20 mouse cellular contexts compared by ENCODE assay signal in the genomic region with DNA sequence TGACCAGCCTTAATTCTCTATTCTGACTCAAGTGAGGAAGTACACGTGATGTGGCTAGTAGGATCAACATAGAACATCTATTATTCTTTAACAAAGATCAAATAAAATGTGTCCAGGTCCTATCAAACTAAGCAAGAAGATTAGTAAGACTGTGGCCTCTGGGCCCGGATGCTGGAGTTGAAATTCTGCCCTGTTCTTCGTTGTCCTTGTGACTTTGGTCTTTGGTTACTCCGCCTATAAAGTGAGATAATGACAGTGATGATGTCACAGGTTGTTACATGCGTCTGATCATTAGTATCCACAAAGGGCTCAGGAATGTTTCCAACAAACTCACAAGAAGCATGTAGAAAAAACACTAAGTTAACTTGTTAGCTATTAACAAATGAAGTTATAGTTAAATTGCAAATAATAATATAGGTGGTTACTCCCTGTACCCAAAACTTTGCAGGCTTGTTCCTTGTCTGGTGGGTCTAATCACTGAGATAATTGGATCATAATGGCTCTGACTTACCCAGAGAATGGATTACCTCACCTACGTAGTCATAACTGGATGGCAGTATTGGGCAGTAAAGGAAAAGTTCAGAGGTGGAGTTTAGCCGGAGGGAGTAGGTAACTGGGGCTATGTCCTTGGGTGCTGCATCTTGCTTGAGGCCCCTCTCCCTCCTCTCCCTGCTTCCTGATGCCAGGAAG. TPM values are rescaled to one million over a fixed set of nuclear protein-coding genes. Genes with fewer than 3 reads are reported as not detected.
DNase-seq lines count a peak whose midpoint lies in the region; ATAC-seq lines count a peak whose summit lies in the region.
"Had no signal": no experiment of that assay in that cellular context is flagged by ENCODE, and none has a peak within 500 bp of the region (broad histone marks: within the 10 kb centered on the region; RNA-seq: fewer than 3 reads in every experiment).

No protein-coding gene starts in this region.

- H3K4me3 ChIP-seq in hindbrain, embryonic 10.5 days, result no peak overlapping the region
- no peak overlapping the region for H3K4me3 ChIP-seq in hindbrain, embryonic 16.5 days (ENCODE audit: low read length)
- H3K4me3 ChIP-seq in midbrain, embryonic 14.5 days (replicated peaks; ENCODE audit: low read depth, low read length), result no peak overlapping the region
- H3K4me3 ChIP-seq: embryonic facial prominence, embryonic 13.5 days; heart, embryonic 15.5 days; limb, embryonic 13.5 days; myocyte had no signal

- no peaks in the 10 kb centered on the region for H3K36me3 ChIP-seq in hindbrain, embryonic 10.5 days
- no peaks in the 10 kb centered on the region for H3K36me3 ChIP-seq in hindbrain, embryonic 16.5 days (ENCODE audit: control insufficient read depth, insufficient read depth, low read length)
- no peaks in the 10 kb centered on the region for H3K36me3 ChIP-seq in midbrain, embryonic 14.5 days (ENCODE audit: control insufficient read depth, insufficient read depth, low read length)
- H3K36me3 ChIP-seq: embryonic facial prominence, embryonic 13.5 days; heart, embryonic 15.5 days; limb, embryonic 13.5 days had no signal

- no peak for ATAC-seq in hindbrain, embryonic 16.5 days
- no peak for ATAC-seq in midbrain, embryonic 14.5 days (ENCODE audit: low FRiP score, low TSS enrichment)
- ATAC-seq: inflammation-experienced regulatory T-cells, adult 6 months had no signal

- H3K4me1 ChIP-seq in hindbrain, embryonic 10.5 days (replicated peaks), result peaks cover 13% of the 10 kb centered on the region
- H3K4me1 ChIP-seq in hindbrain, embryonic 16.5 days (ENCODE audit: control insufficient read depth, insufficient read depth, low read depth, low read length), result peaks cover 3% of the 10 kb centered on the region; the same call in 1 of the 2 replicates
- peaks cover 4% of the 10 kb centered on the region; the same call in 1 of the 2 replicates for H3K4me1 ChIP-seq in midbrain, embryonic 14.5 days (ENCODE audit: control insufficient read depth, insufficient read depth, low read length)

- H3K27ac ChIP-seq in hindbrain, embryonic 10.5 days, result peak overlapping the region; percentile 66
- H3K27ac ChIP-seq in hindbrain, embryonic 16.5 days (ENCODE audit: low read depth, low read length), result no peak overlapping the region; the same call in none of the 2 replicates
- peak overlapping the region; percentile 60 for H3K27ac ChIP-seq in midbrain, embryonic 14.5 days (replicated peaks; ENCODE audit: low read depth, low read length)
- H3K27ac ChIP-seq: embryonic facial prominence, embryonic 13.5 days; heart, embryonic 15.5 days; kidney, postnatal 0 days; limb, embryonic 13.5 days had no signal

- no peak for DNase-seq in hindbrain, embryonic 10.5 days (ENCODE audit: low spot score)
- peak; percentile 5 for DNase-seq in retina, postnatal 1 day
- DNase-seq in retina, embryonic 14.5 days (ENCODE audit: low spot score), result no peak
- DNase-seq in midbrain, embryonic 14.5 days, result no peak
- no peak for DNase-seq in heart, adult 9 months (ENCODE audit: low spot score in 2 of 2)
- DNase-seq in natural killer cell, adult 2 months (ENCODE audit: low spot score in 2 of 2), result no peak
- DNase-seq: adrenal gland, postnatal 10 days; B cell, adult 2 months; cerebellum, postnatal 14 days; gastrocnemius, postnatal 25 days; lung, adult 2 months; spleen, adult 18-20 months; thymus, postnatal 36 days had no signal

- H3K27me3 ChIP-seq in hindbrain, embryonic 10.5 days (ENCODE audit: insufficient read depth, poor library complexity, severe bottlenecking), result no peaks in the 10 kb centered on the region
- H3K27me3 ChIP-seq in hindbrain, embryonic 16.5 days (replicated peaks; ENCODE audit: control insufficient read depth, insufficient read depth, low read length), result no peaks in the 10 kb centered on the region
- no peaks in the 10 kb centered on the region for H3K27me3 ChIP-seq in midbrain, embryonic 14.5 days (ENCODE audit: control insufficient read depth, insufficient read depth, low read length)
- H3K27me3 ChIP-seq: embryonic facial prominence, embryonic 13.5 days; heart, embryonic 15.5 days; limb, embryonic 13.5 days had no signal

- no peak overlapping the region for H3K9ac ChIP-seq in hindbrain, embryonic 16.5 days (ENCODE audit: low read depth, low read length)
- no peak overlapping the region for H3K9ac ChIP-seq in midbrain, embryonic 14.5 days (replicated peaks; ENCODE audit: low read length)
- H3K9ac ChIP-seq: heart, embryonic 15.5 days; limb, embryonic 13.5 days had no signal

- 89% methylated on average over 7 of the region's 7 CpGs for WGBS in hindbrain, embryonic 10.5 days
- 91% methylated on average over 7 of the region's 7 CpGs for WGBS in hindbrain, embryonic 16.5 days
- WGBS in midbrain, embryonic 14.5 days, result 82% methylated on average over 7 of the region's 7 CpGs

- no peaks in the 10 kb centered on the region for H3K9me3 ChIP-seq in hindbrain, embryonic 10.5 days
- no peaks in the 10 kb centered on the region for H3K9me3 ChIP-seq in hindbrain, embryonic 16.5 days (ENCODE audit: control insufficient read depth, low read length)
- no peaks in the 10 kb centered on the region for H3K9me3 ChIP-seq in midbrain, embryonic 14.5 days (ENCODE audit: control insufficient read depth, low read length)
- H3K9me3 ChIP-seq: embryonic facial prominence, embryonic 13.5 days; heart, embryonic 15.5 days; limb, embryonic 13.5 days had no signal

- no peak overlapping the region for H3K4me2 ChIP-seq in hindbrain, embryonic 16.5 days (ENCODE audit: low read length)
- no peak overlapping the region for H3K4me2 ChIP-seq in midbrain, embryonic 14.5 days (ENCODE audit: low read length)
- H3K4me2 ChIP-seq: embryonic facial prominence, embryonic 13.5 days; heart, embryonic 15.5 days; limb, embryonic 13.5 days had no signal

RNA-seq across cellular contexts. Expression of a gene that starts 19.8 kb away (rescaled TPM):
- 47.5 and 70.2 TPM in 2 replicates for polyA plus RNA-seq in hindbrain, embryonic 10.5 days (2016; fragmentation: Nextera tagmentation; extraction: Ambion mirVana)
- polyA plus RNA-seq in hindbrain, embryonic 16.5 days (2015; fragmentation: Nextera tagmentation; extraction: Ambion mirVana), result 52.2 and 55.3 TPM in 2 replicates
- polyA plus RNA-seq in midbrain, embryonic 14.5 days (2014; fragmentation: Nextera tagmentation; extraction: Ambion mirVana), result 34.4 and 41.1 TPM in 2 replicates

RNA-seq across cellular contexts. Expression of a gene that starts 26.3 kb away (rescaled TPM):
- 49.5 and 54.0 TPM in 2 replicates for polyA plus RNA-seq in hindbrain, embryonic 10.5 days (2016; fragmentation: Nextera tagmentation; extraction: Ambion mirVana)
- polyA plus RNA-seq in hindbrain, embryonic 16.5 days (2015; fragmentation: Nextera tagmentation; extraction: Ambion mirVana), result 46.0 and 46.8 TPM in 2 replicates
- polyA plus RNA-seq in midbrain, embryonic 14.5 days (2014; fragmentation: Nextera tagmentation; extraction: Ambion mirVana), result 105 and 120 TPM in 2 replicates
